Mouse (Mus musculus) thymus, postnatal 25 days (tissue): ENCODE results near the gene Rps18.

Source experiments
- DNase-seq: peaks from one replicate; pipeline ENCODE4 v3.0.0; 2022

The Rps18 gene

GRCm38 (mm10) chr17:33940981-33941380 is 14.8 kb downstream of the Rps18 start:
- no peak for DNase-seq

- peak; percentile 88 for DNase-seq
Measured at GRCm38 (mm10) chr17:33940206-33940805, 15.5 kb downstream of the Rps18 start, which contains the start of the genes Pfdn6 and Wdr46. Pfdn6 (minus strand) TSS chr17:33940343. Wdr46 (plus strand) TSS chr17:33940660.

DNA sequence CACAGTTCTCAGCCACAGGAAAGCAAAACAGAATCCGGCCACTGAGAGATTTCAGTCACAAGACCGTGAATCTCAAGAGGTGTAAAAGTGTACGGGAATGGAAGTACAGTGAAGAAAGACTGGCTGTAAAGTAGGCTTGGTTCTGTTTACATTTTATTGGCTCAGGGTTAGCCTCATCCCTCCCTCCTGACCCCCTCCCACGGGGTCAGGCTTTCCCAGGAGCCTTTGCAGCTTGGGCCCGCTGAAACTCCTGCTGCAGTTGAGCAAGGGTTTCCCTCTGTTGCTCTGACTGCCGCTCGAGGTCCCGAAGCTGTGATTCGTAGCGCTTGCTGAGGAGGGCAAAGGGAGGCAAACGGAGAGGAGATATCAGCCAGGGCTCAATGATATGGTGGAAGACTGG is 17.0 kb downstream of the Rps18 start:
- no peak for DNase-seq

- DNase-seq: no peak
Measured at GRCm38 (mm10) chr17:33936993-33937392, 18.8 kb downstream of the Rps18 start.

DNA sequence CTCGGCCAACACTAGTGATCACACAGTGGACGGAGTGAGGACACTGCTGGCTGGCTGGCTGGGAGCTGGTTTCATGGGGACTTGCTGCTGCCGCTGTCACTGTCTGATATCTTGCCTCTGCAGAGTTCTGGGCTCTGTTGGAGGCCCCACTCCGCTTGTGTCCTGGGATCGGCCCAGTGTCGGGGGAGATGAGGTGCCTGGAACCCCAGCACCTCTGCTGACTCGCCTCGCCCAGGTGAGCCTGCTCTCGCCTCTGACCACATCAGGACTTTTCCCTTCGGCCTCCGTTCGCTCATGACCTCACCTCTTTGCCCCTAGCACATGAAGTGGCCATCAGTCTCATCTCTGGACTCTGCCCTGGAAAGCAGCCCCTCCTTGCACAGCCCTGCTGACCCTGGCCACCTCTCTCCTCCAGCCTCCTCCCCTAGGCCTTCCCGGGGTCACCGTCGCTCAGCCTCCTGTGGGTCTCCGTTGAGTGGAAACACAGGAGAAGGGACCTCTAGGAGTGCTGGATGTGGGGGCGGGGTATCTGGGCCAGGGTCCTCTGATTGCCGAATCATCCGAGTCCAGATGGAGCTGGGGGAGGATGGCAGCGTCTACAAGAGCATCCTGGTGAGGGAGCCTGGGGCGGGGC is 20.3 kb downstream of the Rps18 start:
- no peak for DNase-seq

- no peak for DNase-seq
Measured at GRCm38 (mm10) chr17:33932970-33933369, 22.8 kb downstream of the Rps18 start.

DNA sequence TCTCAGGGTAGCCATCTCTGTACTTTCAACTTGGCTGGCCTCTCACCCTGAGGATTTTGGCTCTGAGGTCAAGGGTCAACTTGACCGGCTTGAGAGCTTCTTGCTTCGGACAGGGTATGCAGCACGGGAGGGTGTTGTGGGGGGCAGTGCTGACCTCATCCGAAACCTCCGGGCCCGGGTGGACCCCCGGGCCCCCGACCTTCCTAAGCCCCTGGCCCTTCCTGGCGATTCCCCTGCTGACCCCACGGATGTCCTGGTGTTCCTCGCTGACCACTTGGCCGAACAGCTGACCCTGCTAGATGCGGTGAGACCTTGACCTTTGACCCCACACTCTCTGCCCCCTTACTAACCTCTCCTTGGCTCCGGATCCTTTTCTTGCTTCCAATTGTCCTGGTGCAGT is 23.4 kb downstream of the Rps18 start:
- DNase-seq: no peak

GRCm38 (mm10) chr17:33931947-33932346 is 23.9 kb downstream of the Rps18 start:
- DNase-seq: no peak

DNA sequence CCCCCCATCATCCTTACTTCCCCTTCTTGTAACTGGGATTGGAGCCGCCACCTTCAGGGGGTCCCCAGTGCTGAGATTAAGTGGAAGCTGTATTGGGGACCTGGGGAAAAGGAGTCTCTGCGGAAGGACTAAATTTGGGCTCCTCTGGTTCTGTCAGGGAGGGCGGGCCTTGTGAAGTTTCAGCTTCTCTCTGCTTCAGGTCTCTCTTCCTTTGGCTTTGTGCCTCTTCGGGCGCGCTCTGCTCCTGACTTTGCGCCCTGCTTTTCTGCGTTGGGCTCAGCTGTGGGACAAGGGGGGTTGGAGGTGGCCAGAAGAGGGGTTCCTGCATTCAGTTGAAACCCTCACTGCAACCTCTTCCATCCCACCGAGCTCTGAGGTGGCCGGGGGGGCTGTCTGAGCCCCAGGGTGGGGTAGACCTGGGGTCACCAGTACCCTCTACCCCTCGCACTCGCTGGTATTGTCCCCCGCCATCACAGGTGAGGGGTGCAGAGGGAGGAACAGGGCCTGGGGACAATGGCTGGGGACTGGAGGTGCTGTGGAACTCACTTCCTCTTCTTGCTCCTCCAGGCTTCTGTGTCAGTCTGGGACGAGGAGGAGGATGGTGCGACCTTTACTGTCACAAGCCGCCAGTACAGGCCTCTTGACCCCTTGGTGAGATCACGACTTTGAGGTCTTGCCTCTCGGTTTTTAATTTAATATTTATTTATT is 24.5 kb downstream of the Rps18 start:
- DNase-seq: no peak

DNA sequence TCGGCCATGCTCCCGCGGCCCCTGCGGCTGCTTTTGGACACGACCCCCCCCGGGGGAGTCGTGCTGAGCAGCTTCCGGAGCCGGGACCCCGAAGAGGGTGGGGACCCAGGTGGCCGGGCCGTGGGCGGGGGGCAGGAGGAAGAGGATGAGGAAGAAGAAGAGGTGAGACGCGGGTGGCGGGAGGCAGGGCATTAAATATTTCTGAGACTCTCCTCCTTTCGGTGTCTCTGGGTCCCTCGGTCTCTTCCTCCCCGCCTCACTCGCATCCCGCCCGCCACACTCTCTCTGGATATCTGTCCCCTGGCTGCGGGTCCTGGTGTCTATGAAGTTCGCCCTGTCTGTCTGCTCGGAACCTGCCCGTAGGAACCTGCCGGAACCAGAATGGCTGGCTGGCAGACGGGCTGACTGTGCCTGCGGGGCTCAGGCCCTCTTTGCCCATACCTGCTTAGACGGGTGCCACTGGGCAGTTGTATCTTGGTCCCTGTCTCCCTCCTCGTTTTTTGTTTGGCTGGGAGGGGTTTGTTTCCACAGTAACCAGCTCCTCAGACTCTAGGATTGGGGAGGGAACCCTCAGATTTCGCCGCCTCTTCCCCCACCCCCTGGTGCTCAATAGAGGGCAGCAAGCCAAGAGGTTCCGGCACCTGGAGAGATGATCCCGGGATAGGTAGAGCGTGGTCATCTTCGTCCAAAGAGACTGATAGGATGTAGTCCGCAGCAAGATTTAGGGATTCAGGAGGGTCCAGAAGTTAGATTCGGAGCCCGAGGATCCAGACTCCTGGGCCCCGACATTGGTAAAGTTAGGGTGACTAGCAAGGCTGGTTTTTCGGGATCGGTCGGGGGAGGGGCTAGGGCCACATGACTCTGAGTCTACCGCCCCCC is 25.3 kb downstream of the Rps18 start:
- peak; percentile 79 for DNase-seq

DNA sequence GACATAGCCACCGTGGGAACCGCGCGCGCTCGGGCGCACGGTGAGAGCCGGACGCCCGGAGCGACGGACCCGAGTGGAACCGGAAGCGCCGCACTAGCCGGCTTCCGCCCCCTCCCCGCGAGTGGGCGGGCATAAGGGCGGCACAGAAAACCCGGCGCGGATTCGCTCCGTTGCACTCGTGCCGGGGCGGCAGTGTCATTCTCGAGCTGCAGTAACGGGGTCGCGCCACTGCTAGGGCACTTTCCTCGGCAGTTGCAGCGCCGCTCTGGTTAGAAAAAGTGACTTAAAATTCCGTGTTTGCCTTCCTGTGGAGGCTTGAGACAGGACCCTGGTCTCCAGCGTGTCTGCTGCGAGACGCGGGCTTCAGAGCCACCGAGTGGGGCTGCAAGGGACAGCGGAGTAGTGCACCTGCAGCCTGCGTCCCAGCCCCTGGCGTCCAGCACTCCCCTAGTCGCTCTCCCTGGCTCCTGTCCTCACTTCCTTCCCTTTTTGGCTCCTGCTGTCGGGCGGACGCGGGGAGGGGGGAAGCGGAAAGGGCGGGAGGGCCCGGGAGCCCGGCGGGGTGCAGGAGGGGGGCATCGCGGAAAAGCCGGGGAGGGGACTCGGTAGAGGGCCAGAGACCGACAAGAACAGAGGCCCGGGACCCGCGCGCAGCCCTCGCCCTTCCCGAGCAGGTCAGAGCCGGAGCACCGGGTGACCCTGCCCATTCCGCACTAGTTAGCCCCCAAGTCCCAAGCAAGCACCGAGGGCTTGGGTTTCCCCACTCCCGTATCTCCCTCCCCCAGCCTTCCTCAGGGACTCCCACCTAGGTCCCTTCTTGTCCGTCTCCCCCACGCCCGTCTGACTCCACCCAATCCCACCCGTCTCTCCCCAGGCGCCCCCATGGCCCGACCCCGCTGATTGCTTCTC is 26.2 kb downstream of the Rps18 start, which contains the start of gene Rgl2:
Gene Rgl2, plus strand, starts transcription at position 173 of the 909 bp plus-strand sequence.
- DNase-seq: peak; percentile 97

DNA sequence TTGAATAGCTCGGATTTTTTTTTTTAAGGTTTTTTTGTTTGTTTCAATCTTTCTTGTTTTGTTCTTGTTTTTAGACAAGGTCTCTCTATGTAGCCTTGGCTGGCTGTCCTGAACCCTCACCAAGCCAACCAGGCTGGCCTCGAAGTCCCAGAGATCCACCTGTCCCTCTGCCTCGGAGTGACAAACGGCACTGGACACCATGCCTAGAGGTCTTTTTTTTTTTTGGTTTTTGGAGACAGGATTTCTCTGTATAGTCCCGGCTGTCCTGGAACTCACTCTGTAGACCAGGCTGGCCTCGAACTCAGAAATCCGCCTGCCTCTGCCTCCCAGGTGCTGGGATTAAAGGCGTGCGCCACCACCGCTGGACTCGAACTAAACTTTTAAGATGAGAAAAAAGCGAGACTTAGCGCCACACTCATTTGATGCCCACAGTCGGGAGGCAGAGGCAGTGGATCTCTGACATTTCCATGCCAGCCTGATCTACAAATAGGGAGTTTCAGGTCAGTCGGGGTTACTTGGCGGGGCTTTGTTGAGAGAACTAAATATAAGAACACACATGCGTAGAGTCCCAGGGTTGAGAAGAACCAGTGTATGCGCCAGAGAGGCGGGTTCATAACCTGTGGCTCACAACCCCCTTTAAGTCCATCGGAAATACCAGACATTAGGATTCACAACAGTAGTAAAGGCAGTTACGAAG is 27.4 kb downstream of the Rps18 start:
- DNase-seq: no peak

- DNase-seq: no peak
Measured at GRCm38 (mm10) chr17:33926207-33926932, 29.4 kb downstream of the Rps18 start.

DNA sequence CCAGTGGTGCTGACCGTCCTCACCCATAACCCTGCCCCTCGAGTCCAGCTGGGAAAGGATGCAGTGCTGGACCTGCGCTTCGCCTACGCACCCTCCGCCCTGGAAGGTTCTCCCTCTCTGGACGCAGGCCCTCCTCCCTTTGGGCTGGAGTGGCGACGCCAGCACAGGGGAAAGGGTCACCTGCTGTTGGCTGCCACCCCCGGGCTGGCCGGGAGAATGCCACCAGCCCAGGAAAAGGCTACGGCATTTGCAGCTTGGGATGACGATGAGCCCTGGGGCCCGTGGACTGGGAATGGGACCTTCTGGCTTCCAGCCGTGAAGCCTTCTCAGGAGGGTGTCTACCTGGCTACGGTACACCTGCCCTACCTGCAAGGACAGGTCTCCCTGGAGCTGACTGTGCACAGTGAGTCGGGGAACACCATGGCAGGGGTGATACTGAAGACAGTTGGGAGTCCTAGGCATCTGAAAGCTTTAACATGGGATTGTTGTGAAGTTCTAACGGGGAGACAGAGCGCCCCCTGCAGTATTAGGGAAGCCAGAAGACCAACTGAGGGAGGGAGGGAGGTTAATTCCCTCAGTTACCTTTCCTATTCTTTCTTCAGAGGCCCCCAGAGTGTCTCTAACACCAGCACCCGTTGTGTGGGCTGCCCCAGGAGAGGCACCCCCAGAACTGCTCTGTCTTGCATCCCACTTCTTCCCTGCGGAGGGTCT is 30.2 kb downstream of the Rps18 start:
- DNase-seq: no peak

- peak; percentile 63 for DNase-seq
Measured at GRCm38 (mm10) chr17:33924577-33925283, 31.1 kb downstream of the Rps18 start.

GRCm38 (mm10) chr17:33921361-33921760 is 34.4 kb downstream of the Rps18 start:
- DNase-seq: no peak

- DNase-seq: peak; percentile 88
Measured at GRCm38 (mm10) chr17:33920282-33921097, 35.3 kb downstream of the Rps18 start.
